Mouse (Mus musculus): ENCODE data around the gene Syngr1.
"Not testable (repeated sequence)": the region's sequence is repeated elsewhere in the genome, so short reads cannot be mapped to it uniquely, and the experiment has no call there.

The Syngr1 gene

DNA sequence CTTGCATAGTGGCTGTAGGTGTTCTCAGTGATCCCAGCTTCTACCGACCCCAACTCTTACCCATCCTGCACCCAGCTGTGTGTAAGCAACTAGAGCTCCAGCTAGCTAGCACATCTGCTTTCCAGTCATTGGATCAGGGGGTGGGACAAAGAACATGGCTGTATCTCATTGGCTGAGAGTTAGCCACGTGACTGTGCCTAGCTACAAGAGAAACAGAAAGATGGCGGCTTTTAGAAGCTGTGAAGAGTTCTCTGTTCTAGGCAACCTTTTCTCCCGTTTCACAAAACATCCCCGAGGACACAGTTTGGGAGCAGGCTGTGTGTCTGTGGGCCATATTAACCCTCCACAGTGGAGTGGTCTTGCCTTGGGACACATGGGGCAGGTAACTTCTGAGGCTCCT lies 24.1 kb downstream of the Syngr1 start:
- DNase-seq (ENCODE audit: extremely low spot score, low read depth, low spot score), result no peak

DNA sequence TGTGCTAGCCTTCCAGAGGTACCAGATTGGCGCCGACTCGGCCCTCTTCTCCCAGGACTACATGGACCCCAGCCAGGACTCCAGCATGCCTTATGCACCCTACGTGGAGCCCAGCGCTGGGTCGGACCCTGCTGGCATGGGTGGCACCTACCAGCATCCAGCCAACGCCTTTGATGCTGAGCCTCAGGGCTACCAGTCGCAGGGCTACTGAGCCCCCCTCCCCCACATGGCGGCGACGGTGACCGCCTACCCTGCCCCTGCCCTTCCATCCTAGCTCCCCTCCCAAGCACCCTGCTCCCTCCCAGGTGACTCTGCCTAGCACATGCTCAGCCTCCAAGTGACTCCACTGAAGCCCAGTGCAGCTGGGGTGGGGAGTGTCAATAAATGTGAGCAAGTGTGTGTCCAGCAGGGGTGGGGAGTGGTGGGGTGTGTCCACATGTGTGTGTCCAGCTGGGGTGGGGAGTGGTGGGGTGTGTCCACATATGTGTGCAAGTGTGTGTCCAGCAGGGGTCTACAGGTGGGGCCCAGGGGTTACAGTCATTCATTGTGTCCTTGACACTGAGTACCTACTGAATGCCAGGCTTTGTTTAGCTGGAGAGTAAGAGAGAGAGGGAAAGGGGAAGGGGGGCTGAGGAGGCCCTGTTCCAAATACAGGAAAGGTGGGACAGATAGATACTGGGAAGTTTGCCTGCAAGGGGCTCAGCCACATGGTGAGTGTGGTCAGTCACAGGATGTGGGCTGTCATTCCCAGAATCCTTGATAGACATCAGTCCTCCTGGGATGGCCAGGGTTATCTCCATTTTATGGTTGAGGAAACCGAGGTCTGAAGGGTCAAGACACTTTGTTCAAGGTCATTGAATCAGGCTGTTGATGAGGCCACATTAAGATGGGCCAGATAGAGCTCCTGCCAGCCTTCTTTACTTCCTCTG lies 25.0 kb downstream of the Syngr1 start:
- no peak for DNase-seq (ENCODE audit: extremely low spot score, low read depth, low spot score)

DNA sequence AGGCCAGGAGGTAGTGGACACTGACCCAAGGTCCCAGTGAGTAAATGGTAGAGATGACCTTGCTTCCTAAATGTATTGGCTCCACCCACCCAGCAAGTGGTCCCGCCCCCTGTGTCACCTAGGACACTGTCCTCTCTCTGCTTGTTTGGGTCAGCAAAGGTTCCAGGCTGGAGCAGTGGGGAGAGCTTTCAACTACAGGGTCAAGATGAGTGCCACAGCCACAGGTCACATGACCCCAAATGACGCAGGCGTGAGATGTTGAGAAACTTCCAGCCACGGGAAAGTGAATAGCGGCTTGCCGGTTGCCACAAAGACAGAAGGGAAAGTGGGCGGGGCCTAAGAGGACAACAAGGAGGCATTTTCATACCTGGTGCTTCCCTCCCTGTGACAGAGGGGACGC lies 26.0 kb downstream of the Syngr1 start:
- DNase-seq (ENCODE audit: extremely low spot score, low read depth, low spot score), result no peak

DNA sequence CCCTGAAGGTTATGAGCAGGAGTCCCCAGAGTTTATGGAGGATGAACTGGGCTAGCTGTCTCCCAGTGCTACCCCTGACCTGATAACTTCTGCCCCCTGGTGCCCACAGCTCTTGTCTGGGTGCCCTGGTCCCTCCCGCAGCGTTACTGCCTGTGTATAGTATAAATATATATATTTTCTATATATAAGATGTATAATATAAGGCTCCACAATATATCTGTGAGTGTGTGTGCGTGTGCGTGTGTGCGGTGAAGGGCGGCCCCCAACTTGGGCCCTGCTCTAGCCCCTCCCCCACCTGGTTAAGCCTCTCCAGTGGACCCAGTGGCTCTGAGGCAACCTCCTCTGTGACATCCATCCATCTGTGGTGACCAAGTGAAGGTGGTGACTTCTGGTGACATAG lies 27.9 kb downstream of the Syngr1 start:
- no peak for DNase-seq (ENCODE audit: extremely low spot score, low read depth, low spot score)

DNA sequence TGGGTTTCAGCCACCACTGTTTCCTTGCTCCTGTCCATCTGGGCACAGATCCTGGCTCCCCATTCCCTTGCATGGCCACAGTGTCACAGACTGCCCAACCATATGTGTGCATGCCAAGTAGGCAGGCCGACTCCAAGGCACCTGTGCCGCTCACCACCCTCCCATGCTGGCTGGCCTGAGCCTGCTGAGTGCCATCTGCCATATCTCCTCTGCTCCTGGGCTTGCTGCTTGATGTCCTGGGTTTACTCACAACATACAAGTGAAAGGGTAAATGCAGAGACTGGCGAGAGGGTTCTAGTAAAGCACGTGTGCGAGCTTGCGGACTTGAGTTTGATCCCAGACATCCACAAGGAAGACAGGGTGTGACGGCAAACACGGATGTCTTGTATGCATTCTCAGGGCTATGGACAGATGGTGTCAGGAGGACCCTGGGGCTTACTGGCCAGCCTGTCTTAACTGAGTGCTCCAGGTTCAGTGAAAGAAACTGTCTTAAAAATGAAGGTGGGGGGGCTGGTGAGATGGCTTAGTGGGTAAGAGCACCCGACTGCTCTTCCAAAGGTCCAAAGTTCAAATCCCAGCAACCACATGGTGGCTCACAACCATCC lies 30.7 kb downstream of the Syngr1 start:
- no peak for DNase-seq (ENCODE audit: extremely low spot score, low read depth, low spot score)

DNA sequence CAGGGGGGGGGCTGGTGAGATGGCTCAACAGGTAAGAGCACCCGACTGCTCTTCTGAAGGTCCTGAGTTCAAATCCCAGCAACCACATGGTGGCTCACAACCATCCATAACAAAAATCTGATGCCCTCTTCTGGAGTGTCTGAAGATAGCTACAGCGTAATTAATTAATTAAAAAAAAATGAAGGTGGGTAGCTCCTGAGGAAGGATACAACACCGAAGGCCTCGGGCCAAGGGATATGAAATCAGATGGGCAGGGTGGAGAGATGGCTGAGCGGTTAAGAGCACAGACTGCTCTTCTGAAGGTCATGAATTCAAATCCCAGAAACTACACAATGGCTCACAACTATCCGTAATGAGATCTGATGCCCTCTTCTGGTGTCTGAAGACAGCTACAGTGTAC lies 31.3 kb downstream of the Syngr1 start:
- DNase-seq (ENCODE audit: extremely low spot score, low read depth, low spot score), result not testable (repeated sequence)

DNA sequence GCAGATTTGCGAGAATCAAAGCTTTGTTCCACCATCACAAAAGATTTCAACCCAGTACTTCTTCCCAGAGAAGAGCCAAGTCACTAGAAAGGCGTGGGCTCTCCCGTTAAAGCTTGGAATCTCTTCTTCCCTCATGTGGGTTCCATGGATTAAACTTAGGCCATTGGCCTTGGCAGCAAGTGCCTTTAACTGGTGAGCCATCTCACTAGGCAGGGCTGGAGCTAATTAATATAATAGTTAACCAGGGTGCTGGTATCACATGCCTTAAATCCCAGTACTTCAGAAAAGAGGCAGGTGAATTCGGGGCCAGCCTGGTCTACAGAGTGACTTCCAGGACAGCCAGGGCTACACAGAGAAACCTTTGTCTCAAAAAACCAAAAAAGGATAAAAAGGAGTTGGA lies 33.5 kb downstream of the Syngr1 start:
- no peak for DNase-seq (ENCODE audit: extremely low spot score, low read depth, low spot score)

DNA sequence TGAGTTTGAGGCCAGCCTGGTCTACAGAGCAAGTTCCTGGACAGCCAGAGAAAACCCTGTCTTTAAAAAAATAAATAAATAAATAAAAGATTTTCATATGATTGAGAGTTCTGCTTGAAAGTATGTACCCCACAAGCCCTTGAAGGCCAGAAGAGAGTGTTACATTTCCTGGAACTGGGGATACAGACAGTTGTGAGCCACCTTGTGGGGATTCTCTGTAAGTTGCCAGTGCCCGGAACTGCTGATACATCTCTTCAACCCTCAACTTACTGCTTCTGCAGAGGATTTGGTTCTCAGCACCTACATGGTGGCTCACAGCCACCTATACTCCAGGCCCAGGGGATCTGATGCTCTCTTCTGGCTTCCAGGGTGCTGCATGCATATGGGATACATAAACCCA lies 36.1 kb downstream of the Syngr1 start:
- no peak for DNase-seq (ENCODE audit: extremely low spot score, low read depth, low spot score)

DNA sequence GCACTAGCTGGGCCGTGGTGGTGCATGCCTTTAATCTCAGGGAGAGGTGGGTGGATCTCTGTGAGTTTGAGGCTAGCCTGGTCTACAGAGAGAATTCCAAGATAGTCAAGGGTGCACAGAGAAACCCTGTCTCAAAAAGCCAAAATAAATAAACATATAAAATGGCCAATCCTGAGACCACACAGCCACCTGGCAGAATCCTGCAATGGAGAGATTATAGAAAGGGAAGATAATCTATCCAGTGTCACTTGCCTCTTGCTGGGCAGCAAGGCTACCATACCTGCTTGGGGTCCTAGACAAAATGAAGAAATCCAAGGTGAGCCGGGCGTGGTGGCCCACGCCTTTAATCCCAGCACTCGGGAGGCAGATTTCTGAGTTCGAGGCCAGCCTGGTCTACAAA lies 38.8 kb downstream of the Syngr1 start:
- DNase-seq (ENCODE audit: extremely low spot score, low read depth, low spot score), result no peak

DNA sequence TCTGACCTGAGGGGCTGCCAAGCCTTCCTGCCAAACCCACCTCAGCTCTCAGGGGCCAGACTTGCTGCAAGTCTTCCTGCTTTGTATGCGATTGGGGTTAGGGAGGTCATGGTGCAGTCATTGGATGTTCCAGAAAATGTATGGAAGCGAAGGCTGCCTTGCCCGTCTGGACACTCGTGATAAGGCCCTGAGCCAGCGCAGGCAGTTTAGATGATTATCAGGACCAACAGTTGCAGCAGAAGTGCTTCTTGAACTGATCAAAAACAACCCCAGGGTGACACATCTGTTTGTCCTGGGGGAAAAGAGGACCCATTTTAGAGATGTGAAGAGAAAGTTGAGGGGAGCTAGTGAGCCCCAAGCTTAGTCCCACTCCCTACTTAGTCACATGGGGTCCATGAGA lies 39.6 kb downstream of the Syngr1 start:
- no peak for DNase-seq (ENCODE audit: extremely low spot score, low read depth, low spot score)

DNA sequence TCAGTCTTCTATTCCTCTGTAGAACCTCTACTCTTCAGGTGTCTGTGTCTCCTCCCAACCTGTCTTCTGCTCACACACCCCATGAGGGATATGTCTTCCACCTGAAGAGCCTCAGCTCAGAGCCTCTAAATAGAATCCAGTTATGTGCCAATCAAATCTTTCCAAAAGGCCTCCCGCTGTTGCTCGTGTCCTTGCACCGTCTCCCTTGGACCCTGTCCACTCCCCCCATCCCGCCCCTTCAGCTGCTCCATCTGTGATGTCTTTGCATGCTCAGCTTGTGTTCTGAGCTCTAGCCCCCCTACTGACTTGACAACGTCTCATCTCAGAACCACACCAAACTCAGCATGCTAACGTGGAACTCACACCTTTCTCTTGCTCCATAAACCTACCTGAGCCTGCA lies 40.3 kb downstream of the Syngr1 start:
- DNase-seq (ENCODE audit: extremely low spot score, low read depth, low spot score), result no peak

DNA sequence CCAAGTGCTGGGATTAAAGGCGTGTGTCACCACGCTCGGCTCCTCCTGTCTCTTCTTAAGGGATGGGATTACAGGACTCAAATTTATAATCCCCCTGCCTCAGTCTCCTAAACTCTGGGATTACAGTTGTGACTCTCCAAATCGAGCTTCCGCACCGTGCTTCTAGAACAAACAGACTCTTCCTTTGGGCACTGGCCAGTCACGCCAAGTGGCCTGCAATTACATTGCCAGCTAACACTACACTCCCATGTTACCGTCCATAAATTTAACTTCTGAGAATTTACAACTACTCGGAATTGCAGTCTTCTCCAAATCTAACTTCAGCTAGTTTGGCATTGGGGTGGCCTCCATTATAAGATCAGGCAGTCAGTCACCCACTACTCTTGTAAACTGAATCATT lies 41.3 kb downstream of the Syngr1 start:
- DNase-seq (ENCODE audit: extremely low spot score, low read depth, low spot score), result no peak

DNA sequence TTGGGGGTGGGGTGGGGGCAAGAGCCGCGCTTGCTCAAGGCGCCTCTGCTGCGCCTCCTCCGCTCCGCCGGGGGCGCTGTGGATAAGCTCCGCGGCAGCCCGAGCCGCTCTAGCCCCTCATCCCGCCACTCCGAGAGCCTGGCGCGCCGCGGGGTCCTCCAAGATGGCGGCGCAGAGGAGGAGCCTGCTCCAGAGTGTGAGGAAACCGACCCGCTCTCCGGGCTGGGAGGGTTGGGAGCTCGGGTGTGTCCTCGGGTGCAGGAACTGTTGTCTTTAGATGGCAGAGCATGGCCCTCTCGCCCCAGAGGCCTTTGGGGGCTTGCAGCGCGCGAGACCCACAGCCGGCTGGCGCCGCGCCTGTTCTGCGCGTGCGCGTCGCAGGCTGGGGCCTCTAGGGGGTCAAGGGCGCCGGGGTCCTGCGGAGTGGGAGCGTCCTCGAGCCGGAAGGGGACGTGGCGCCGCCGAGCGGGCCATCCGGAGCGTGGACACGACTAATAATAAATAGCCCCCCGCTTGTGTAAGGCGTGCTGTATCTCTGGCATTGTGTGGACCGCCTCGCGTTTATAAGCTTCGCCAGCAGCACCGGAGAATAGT lies 42.0 kb downstream of the Syngr1 start, which contains the start of gene Tab1:
Gene Tab1, plus strand, starts transcription at position 135 of the 594 bp plus-strand sequence.
- DNase-seq (ENCODE audit: extremely low spot score, low read depth, low spot score), result peak; percentile 57

DNA sequence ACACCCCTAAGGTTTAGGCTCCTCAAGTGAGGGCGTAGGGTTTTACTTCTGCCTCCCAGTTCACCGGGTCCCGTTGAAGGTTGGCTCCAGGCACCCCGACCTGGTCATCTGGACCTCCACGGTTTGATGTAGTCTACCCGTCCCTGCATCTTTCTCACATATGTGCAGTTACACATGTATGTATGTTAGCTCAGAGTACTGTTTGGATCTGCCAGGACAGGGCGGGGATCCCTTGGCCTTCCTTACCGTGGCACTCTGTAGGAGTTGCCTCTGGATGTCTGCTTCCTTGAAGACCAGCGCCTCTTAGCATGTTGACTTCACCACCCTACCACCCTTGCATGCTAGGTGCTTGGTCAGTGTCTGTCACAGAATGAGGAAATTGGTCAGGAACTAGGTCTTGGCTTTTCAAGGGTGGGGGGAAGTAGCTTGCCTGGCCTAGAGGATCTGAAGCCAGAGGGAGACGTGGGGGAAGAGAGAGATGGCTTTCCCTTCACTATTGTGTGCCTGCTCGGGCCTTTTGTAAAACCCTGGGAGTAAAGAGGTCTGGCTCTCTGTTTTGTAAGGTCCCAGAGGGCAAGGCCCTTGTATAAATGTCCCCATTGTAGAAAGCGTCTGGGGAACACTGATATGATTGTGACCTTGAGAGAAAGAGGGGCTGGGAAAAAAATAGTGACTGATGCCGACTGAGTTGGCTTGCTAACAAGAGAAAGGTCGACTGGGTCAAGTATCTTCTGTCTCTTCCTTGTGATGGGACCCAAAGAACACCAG lies 42.7 kb downstream of the Syngr1 start:
- peak; percentile 2 for DNase-seq (ENCODE audit: extremely low spot score, low read depth, low spot score)

DNA sequence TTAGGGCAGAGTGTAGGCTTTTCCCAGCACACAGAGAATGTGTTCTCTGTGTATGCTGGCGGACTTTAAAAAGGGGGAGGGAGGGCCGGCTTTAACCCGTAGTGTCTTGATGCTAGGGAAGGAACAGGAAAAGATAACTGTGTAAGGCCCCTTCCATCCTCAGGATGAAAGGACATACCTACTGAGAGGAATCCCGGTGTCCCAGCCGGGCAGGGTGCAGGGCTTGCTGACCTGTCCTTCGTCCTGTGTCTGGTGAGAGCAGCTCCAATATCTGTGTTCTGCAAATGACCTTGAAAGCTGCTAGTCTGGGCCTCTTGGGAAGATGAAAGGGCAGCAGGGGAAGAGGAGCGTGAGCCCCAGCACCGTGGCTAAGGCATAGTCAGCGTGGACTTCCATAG lies 43.3 kb downstream of the Syngr1 start:
- DNase-seq (ENCODE audit: extremely low spot score, low read depth, low spot score), result no peak

DNA sequence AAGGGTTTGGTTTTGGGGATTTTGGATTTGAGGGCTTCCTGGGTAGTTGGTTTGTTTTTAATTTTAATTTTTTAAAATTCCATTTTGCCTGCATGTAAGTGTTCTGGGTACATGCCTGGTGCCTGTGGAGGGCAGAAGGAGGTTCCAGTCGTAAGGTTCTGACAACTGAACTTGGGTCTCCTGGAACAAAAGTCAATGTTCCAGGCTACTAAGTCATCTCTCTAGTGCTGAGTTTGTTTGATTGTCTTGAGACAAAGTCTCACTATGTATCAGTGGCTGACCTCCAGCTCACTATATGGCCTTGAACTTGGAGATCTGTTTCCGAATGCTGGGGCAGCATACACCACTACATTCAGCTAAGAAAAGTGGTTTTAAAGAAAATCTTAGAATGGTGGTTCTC lies 44.4 kb downstream of the Syngr1 start:
- DNase-seq (ENCODE audit: extremely low spot score, low read depth, low spot score), result no peak

DNA sequence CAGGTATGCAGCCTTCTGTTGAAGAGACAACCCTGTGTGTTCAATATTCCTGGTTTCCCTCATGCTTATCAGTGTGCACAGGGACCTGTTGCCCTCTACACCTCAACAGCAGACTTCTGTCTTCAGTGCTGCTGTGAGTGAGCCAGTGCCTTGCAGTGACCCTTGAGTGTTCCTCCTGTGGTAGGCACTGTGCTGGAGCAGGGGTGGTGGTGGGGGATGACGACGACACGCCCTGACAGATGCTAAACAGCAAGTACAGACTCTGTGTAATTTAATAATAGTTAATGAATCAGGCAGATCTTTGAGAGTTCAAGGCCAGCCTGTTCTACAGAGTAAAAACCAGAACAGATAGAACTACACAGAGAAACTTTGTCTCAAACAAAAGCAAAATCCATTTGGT lies 45.5 kb downstream of the Syngr1 start:
- no peak for DNase-seq (ENCODE audit: extremely low spot score, low read depth, low spot score)

DNA sequence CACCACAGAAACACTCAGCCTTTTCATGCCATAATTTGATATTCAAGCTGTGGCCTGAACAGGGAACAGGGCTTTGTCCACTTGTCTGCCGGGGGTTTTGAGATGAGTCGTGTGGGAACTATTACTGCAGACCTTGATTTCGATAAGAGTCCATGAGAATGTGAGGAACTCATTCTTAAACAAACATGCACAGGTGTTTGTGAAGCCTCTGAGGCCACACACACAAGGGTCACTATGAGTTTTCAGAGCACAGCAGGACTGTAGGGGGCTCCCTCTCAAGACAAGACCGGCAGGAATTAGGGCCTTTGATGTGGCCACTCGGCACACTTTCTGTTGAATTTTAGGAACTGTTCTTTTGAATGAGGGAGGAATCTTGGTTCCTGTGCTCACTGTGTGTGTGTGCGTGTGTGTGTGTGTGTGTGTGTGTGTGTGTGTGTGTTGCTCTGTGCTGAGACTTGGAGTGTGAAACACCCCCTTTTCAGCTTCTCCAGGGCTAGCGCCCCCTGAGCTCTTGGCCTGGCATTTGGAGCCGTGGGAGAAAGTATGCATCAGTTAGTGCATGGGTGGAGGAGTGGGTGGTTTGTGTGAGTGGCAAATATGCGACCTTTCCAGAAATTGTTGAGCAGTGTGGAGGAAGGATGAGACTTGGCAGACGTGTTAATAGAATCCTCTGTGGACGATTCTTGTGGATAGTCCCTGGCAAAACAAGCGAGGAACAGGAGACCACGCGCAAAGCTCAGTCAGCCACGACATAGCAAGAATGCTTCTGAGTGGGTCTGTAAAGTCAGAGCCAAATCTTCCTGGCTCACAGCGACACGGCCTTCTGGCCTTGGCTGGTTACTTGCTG lies 47.0 kb downstream of the Syngr1 start:
- no peak for DNase-seq (ENCODE audit: extremely low spot score, low read depth, low spot score)

DNA sequence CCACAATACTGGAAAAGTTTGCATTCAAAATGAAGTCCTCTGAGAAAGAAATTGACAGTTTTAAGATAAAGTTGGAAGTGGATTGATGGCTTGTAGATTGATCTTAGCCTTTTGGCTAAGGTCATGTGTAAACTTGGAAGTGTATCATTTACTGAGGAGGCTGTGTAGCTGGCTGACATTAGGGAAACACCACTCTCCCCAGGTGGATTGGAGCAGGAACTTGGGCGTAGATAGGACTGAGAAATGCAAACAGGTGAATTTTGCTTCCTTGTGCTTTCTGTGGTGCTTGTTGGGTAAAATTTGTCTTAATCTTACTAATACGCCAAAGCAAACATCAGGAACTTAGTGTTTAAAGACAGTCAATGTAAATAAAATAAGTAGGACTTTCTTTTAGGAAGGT lies 49.2 kb downstream of the Syngr1 start:
- DNase-seq (ENCODE audit: extremely low spot score, low read depth, low spot score), result no peak

DNA sequence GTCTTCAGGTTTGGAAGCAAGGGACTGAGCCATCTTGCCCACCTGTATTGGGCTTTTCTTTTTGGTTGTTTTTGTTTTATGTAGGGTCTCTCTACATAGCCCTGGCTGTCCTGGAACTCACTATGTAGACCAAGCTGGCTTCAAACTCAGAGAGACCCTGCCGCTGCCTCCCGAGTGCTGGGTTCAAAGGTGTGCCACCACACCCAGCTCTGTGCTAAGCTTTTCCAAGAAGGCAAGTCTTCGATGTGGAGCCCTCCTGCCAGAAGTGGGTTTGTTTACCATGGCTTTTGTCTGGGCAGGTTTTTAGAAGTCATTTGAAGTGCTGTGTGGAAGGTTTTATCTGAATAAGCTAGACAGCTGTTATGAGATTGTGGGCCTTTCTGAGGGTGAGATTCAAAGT lies 49.7 kb downstream of the Syngr1 start:
- no peak for DNase-seq (ENCODE audit: extremely low spot score, low read depth, low spot score)

Measured in hindlimb bud, embryonic 11.5 days (tissue).